Mouse (Mus musculus) embryo, embryonic 9.5 days (tissue): ENCODE measurements around the gene Spag7.

Experiments used
- DNase-seq: peaks from one replicate; pipeline ENCODE4 v3.0.0-alpha.2; 2017; ENCODE audit errors: extremely low spot score

Gene Spag7

DNA sequence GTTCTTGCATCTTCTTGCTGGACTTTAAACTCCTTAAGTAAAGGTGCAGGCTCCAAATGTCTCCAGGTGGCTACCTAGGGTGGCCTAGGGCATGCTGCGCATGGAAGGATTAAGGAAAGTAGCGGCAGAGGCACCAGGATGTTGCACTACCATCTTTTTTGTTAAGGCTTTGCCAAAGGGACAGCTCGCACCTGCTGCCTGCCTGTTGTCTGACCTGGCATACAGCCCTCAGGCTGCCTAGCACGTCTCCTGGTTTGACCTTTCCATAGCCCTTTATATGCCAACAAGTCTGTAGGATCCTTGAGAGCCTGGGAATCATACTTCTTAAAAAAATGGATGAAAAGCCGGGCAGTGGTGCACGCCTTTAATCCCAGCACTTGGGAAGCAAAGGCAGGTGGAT is 26.2 kb downstream of the Spag7 start:
- no peak for DNase-seq

DNA sequence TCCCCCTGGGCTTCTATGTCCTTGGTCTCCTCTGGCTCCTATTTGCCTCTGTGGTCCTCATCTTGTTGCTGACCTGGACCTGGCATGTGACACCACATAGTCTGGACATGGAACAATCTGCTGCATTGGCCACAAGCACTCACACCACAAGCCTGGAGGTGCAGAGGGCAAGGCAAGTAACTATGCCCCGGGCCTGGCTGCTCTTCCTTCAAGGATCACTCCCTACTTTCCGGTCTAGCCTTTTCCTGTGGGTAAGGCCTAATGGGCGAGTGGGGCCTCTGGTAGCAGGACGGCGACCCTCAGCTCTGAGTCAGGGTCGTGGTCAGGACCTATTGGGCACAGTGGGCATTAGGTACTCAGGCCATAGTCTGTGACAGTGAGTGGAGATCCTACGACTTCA is 28.0 kb downstream of the Spag7 start:
- no peak for DNase-seq

GRCm38 (mm10) chr11:70639976-70640375 is 29.2 kb downstream of the Spag7 start:
- no peak for DNase-seq

- no peak for DNase-seq
These were observed 30.4 kb downstream of the Spag7 start, which contains the start of gene Gp1ba for GRCm38 (mm10) chr11:70638714-70639278. Gene Gp1ba, plus strand, starts transcription at chr11:70639122.

GRCm38 (mm10) chr11:70638293-70638692 is 30.9 kb downstream of the Spag7 start:
- DNase-seq, result no peak

DNA sequence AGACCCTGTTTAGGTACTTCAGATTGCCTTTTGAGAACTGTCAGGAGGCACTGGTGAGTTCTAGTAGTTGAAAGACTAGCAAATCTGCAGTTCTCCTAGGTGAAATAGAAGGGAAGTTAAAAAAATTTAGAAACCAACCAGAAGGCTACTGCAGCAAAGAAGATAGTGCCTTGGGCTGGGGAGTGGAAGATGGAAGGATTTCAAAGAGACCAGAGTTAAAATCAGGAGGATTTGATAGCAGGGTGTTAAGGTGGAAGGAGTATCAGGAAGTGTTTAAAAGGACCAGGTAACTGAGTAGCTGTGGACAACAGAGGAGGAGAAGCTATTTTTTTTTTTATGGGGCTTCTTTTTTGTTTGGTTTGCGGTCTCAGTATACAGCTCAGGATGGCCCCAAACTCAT is 31.5 kb downstream of the Spag7 start:
- DNase-seq, result no peak

- DNase-seq, result no peak
These were observed 33.6 kb downstream of the Spag7 start for GRCm38 (mm10) chr11:70635601-70636000.

DNA sequence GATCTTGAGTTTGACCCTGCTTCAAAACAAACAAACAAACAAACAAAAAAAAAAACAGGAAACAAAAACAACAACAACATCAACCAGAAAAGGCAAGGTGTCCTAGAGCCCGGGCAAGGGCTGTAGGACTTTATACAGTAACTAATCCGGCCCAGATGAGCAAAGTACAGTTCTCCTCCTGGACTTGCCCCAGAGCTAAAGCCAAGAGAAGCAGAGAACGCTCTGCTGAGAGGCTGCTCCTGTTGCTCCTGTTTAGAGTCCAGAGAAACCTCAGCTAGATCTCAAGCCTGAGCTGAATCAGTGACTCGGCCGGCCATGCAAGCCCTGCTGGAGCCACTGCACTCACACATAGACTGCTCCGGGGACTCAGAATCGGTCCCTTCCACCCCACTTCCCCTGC is 39.1 kb downstream of the Spag7 start:
- no peak for DNase-seq

- no peak for DNase-seq
These were observed 39.7 kb downstream of the Spag7 start for GRCm38 (mm10) chr11:70629557-70629956.

GRCm38 (mm10) chr11:70628431-70628830 is 40.8 kb downstream of the Spag7 start:
- DNase-seq, result no peak

DNA sequence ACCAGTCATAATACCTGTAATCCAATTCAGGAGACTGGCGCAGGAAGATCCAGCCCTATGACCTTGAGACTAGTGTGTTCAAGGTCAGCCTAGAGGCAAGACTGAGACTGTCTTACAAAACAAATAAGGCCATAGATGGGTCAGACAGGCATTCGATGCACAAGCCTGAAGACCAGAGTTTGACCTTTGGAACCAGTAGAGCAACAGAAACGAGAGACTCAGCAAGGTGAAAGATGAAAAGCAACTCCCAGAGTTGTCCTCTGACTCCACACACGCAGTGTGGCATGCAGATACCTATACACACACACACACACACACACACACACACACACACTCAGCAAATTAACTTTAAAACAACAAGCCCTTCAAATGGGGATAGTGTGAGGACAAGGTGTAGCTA is 42.3 kb downstream of the Spag7 start:
- DNase-seq, result no peak

DNA sequence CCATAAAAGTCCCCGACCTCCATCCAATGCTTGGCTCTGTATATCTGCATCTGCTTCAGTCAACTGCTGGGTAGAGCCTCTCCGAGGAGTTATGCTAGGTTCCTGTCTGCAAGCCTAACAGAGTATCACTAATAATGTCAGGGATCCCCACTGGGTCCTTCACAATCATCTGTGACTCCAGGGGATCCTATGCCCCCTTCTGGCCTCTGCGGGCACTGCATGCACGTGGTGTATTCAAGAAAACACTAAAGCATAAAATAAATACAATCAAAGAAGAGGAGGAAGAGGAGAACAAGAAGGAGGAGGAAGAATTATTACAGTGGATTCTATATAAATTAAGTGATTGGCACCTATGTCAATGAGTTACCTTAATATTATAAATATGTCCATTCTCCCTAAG is 43.7 kb downstream of the Spag7 start:
- DNase-seq, result peak; percentile 57

DNA sequence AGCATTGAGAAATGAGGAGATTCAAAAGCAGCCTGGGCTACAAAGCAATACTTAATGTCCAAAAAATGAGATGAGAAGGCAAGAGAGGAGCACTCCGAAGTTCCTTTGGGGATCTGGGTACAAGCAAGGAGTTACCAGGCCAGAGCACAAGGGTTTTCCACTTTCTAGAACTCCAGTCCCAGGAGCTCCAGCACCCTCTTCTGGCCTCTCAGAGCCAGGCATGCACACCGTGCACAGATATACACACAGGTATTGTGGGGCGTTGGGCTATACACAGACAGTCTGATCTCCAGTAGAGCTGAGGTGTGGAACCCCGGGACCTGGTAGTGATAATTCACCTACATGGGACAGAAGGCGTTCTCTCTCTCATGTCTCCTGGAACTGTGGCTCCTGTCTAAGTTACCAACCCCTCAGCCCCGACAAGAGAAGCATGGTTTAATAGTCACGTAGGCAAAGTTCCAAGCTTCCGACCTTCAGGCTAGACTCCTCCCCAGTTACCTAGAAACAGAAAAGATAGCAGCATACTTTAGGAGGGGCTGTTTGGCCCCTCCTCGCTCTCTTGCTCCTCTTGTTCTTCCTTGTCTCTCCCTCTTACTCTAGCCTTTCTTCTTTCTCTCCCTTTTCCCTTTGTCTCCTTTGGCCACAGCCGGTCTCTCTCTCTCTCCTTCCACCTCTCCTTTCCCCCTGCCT is 46.0 kb downstream of the Spag7 start:
- DNase-seq, result no peak

GRCm38 (mm10) chr11:70621972-70622814 is 47.0 kb downstream of the Spag7 start:
- no peak for DNase-seq

GRCm38 (mm10) chr11:70619101-70619500 is 50.1 kb downstream of the Spag7 start, which contains the start of gene Chrne:
Gene Chrne, minus strand, starts transcription at chr11:70619216.
- no peak for DNase-seq

- DNase-seq, result no peak
These were observed 53.6 kb downstream of the Spag7 start, which contains the start of gene 4930544D05Rik for GRCm38 (mm10) chr11:70615516-70616093. Gene 4930544D05Rik, plus strand, starts transcription at chr11:70615848.

DNA sequence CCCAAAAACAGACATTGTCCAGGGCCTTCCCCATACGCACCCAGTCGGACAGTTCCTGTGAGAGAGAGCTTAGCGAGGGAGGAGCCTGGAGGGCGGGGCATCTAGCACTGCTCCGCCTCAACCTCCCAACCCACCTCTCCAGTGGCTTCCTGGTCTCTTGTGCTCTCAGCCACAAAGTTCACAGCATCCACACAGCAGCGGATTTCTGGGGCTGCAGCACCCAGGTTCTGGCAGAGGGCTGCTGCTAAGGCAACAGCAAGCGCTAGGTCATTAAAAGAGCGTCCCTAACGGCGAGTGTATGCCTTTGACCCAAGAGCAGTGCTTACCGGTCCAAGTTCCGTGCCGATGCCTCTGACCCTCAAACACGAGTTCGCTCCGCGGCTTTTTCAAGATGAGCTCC is 54.1 kb downstream of the Spag7 start:
- peak; percentile 67 for DNase-seq
